Mouse (Mus musculus): ENCODE data around the gene Camkk2.

Camkk2 gene

GRCm38 (mm10) chr5:122780791-122781432, 1.7 kb upstream of the Camkk2 start:
- DNase-seq = peak; percentile 51

DNA sequence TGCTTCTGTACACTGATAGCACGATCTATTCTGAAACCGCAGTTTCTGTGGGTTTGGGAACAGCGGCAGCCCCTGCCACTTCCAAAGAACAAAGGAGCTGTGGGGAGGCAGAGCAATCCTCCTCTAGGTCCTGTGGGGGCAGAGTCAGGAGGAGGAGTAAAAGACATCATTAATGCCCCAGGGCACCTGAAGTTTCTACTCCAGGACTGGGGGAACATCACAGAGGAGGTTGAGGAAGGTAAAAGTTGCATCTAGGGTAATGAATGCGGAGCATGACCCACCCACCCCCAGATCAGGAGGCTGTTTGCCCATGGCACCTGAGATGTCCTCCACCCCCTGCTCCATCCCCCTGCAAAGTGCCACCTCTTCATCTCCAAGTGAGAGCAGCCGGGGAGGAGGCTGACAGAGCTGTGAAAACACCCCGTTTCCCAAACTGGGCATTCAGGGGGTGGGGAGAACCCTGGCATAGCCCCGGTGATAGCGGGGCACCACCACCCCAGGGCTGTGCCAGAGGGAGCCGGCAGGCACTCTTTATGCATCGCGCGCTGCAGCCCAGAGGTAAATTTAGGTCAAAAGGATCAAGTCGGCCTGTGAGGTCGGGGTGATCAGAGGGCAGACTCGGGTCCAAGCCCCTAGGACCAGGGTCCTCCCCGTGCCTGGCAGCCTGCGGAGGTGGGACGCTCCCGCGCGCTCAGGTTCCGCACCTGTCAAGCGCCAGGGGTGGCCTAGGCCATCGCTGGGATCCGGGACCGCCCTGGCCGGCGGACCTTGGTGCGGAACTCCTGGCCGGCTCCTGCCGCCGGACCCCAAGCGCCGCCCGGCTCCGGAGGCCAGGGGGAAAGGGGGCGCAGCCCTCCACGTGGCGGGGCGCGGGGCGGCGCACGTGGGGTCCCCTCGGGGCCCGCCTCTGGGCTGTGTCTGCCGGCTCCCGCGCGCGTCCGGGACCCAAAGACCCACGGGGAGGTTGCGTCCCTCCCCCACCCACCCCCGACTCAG, 680 bp downstream of the Camkk2 start:
- peak; percentile 72 for DNase-seq

DNA sequence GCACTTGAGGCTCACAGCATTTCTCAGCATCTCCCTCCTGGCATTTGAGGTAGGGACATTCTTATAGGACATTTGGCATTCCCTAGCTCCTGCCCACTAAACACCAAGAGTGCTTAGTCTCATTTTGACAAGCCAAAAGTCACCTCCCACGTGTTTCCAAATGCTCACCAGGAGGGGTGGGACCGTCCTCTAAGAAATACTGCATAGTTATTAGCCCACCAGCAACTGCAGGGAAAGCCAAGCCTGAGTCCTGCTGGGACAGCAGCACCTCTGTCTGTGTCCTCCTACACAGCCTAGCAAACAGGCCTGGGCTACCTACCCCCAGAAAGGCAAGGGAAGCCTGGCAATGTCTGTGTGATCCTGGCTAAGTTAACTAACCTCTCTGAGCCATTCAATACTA, 1.9 kb downstream of the Camkk2 start:
- peak; percentile 55 for DNase-seq

DNA sequence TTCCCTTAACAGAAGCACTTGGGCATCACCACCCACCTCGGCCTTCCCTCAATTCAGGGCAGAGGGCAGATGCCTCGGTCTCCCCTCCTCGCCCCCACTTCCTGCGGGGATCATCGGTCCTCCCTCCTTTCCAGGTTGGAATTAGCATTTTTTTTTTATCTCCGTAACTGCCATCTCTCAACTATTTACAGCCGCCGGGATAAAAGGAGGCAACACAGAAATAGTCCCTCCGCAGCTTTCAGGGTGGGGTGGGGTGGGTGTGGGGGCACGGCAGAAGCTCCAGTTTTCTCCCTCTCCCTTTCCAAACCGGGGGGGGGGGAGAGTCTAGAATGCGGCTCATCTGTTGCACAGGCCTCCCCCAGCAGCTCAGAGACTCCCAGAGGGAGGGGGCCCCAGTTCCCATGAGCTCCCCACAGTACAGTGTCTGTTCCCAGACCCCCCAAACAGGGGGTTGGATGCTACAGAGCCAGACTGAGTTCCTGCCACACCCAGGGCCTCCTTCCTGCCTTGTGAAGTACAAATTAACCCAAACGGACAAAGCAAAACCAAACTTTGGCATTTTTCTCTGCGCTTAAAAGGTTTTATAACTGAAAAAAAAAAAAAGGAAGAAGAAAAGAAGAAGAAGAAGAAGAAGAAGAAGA, 3.4 kb downstream of the Camkk2 start:
- DNase-seq = peak; percentile 51

DNA sequence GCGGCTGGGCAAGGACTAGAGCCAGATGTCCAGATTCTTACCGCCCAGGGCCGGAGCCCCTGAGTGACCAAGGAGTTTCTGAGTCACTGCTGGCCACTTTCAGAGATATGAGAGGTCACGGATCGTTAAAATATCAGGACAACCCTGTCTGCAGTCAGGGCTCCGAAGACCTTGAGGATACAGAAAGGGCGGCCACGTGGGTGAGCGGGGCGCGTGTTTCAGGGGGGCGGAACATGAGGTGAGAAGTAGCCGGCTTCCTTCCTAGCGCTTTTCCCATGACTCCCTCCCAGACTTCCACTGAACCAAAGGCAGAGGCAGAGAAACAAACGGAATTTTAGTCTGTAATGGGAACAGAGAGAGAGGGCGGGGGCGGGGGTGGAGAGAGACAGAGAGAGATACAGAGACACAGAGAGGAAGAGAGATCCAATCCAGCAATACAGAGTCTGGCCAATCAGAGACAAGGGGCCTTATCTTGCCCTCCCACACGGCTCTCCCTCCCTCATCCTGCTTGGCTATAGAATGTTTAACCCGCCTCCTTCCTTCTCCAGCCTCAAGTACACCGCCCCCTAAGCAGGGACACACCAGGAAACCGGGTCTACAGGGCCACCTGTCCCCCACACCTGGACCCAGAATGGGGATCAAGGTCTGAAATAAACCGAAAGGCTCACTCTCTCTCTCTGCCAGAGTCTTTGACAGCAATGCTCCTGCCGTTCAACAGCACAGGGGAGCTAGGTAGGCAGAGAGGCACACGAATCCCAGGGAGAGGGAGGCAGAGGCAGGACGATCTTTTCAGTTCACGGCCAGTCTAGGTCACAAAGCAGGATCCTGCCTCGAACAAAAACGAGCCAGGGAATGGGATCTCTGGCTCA, 4.2 kb downstream of the Camkk2 start:
- peak; percentile 69 for DNase-seq

DNA sequence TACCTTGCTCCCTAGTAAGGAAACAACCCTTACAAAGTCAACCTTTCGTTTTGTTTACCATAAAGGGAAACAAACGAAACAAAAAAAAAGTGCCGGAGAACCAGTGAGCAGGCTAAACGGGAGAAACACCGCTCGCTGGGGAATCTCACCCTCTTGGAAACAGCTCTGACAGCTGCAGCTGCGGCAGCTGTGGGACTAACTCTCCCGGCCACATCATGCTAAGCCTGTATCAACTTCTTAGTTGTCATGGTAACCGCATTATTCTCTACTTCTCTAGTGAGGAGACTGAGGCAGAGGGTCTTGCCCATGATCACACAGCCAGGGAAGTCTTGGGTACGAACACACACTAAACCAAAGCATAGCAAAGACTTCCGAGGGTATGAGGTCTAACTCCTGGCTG, 5.5 kb downstream of the Camkk2 start:
- no peak for DNase-seq

DNA sequence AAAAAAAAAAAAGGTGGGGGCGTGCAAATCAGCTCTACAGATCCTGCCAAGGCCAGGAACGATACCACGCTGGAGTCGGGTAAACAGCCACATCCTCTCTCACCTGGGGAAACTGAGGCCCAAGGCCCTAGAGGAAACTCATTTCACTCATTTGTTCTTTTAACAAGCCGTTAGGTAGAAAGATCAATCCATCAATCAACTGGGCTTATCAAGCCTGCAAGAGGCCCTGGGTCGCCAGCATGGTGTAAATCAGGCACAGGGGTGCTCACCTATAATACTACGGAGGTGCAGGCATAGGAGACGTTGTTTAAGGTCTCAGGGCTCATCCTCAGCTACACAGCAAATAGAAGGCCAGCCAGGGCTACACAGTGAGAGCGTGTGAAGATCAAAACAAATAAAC, 7.8 kb downstream of the Camkk2 start:
- peak; percentile 63 for DNase-seq

DNA sequence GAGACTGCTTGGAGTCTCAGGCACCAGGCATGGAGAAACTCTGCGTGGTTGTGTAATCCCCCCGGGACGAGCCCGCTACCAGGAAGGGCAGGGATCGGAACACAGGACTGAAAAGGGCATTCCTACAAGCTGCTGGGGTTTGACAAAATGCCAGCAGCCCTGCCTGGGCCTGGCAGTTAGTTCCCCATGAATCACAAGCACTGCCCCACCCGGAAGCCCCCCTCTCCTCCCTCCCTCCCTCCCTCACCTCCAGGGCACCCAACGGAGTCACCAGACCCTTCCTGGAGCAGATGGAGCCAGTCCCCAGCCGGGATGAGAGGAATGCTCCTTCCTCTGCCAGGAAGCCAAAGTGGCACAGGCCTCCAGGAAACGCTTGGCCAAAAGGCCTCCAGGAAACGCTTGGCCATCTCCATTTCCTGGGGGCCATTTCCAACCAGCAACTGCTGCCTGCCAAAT, 8.4 kb downstream of the Camkk2 start:
- peak; percentile 96 for DNase-seq

GRCm38 (mm10) chr5:122770304-122770703, 8.9 kb downstream of the Camkk2 start:
- peak; percentile 74 for DNase-seq

- peak; percentile 65 for DNase-seq
Observed at GRCm38 (mm10) chr5:122769101-122769568, 10.1 kb downstream of the Camkk2 start.

GRCm38 (mm10) chr5:122767283-122767682, 11.9 kb downstream of the Camkk2 start:
- DNase-seq = peak; percentile 54

DNA sequence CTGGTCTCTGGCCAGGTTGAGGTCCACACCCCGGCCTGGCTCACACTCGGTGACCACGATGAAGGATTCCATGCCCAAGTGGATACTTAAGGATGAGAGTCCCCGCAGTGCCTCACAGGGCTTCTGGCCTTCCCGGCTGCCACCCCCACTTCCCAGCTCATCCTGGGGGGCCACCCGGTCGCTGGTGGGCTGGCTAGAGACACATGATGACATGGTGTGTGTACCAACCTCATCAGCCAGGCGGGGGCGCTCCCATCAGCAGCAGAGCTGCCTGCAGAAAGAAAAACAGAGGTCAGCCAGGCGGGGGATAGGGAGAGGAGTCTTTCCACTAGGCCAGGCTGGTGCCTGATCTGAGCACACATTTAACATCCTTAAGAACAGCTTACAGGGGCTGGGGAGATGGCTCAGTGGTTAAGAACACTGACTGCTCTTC, 15.2 kb downstream of the Camkk2 start:
- DNase-seq = peak; percentile 82

DNA sequence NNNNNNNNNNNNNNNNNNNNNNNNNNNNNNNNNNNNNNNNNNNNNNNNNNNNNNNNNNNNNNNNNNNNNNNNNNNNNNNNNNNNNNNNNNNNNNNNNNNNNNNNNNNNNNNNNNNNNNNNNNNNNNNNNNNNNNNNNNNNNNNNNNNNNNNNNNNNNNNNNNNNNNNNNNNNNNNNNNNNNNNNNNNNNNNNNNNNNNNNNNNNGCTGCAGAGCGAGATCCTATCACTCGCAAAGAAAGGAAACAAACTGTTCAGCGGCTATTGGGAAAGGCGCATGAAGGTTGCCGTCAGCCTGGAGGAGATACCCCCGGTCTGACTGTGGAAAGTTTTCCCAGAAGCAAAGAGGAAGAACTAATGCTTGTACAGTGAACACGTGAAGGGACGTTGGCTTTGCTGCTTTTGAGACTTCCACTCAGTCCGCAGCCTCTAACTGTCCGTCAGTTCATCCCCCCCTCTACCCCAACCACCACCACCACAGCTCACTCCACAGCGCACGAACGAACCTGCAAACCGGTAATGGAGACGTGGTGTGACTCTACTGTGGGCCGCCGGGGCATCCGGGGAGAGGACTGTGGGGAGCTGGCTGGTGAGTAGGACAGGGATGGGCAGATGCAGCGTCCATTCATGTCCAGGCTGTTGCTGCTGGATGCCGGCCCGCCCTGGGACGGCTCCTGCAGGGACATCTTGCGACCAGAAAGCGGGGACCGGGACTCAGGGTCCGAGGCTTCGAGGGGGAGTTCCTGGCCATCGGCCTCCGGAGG, 15.8 kb downstream of the Camkk2 start:
- DNase-seq = no peak

DNA sequence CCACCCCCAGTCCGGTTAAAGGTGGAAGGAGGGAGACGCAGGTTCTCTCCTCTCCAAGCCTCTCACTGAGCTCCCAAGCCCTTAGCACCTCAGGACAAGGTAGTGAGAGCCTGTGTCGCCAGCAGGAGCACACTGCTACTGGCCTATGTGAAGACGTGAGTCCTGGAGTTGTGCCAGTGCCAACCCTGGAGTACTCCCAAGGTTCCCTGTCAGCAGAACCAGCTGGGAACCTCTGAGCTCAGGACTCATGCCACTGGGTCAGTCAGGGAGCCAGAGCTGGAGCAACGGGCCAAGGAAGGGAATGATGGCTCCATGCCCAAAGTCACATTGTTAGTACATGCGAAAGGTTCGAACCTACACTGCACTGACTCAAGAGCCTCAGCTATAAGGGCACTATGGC, 22.5 kb downstream of the Camkk2 start:
- peak; percentile 87 for DNase-seq

DNA sequence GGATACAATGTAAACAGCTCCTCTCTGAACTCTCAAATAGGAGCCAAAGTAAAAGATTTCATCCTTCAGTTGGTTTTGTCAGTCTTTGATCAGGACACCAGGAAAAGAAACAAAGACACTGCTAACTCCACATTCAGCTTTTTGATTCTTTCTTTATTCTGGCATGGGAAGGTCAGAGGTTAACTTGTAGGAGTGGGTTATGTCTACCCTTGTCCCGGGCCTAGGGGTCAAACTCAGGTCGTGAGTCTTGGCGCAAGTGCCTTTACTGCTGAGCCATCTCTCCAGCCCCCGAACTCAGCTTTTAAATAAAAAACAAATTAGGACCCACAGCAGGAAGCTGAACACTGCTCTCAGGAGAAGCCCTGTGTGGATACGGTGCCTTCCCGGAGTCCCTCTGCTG, 23.1 kb downstream of the Camkk2 start:
- DNase-seq = no peak

DNA sequence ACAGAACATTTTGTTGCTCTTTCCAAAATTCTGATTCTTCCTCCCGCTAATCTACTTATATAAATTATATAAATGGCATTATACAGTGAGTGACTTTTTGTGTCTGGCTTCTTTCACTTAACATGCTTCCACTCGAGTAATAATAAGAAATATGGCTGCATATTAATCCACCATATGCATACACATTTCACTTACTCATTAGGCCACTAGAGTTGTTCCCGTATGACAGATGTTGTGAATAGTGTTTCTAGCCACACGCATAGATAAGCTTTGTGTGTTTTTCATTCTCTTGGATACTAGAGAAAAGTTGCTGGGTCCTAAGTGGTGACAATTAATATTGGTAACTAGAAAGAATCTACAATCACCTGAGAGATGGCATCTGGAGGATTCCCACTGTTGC, 23.6 kb downstream of the Camkk2 start:
- DNase-seq = no peak

DNA sequence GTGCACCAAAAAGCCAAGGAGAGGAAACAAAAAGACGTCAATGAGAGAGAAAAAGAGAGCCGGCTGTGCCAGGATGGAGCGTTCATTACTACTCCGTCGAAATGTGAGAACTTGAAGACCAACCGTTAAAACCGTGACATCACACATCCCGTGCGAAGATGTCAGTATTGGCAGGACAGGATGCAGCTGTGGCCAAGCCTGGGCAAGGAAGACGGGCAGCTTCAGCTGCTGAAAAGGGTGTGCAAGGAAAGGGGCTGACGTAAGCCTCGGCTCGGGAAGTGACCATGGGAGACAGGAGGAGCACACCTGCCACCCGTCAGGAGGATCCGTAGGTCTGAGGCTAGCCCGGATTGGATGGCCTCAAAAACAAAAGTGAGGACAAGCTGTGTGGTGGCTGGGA, 24.7 kb downstream of the Camkk2 start:
- DNase-seq = no peak

DNA sequence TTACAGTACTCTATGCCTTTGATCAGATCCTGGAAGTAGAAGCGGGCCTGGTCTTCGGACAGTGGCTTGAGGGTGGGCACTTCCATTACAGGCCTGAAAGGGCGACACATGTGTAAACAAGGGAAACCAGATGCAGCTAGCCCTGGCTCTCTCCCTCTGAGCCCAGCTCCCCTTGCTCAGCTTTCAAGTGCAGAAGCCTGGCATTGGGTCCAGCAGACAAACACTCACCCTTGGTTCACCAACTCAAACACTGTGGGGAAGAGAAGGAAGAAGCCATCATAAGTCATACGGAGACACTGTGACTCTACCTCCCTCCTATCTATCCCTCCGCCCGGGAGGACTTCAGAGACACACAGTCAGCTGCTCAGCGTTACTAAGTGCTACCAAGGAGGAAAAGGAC, 31.3 kb downstream of the Camkk2 start:
- DNase-seq = no peak

DNA sequence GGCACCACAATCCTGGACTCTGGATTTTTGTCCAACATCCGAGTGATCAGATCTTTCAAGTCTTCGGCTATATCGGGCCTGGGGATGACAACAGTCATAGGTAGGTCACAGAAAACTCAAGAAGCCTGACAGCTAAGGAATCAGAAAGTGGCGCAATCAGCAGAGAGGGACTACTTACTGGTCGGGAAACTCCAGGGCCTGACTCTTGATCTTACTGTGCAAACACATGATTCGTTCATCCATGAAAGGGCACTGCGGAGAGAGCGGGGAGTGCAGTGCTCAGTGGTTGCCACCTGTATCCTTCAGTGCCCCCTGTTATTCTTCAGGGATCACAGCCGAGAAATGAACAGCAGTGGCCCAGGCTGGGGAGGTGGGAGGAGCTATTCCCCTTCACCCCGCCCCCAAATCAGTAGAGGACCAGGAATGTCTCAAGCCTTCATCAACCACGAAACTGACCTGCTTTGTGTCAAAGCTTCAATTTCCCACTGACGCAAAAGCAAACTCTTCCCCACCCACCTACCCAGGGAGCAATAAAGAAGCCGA, 35.3 kb downstream of the Camkk2 start:
- DNase-seq = no peak

- no peak for DNase-seq
Observed at GRCm38 (mm10) chr5:122736761-122737160, 42.4 kb downstream of the Camkk2 start.

GRCm38 (mm10) chr5:122735853-122736252, 43.4 kb downstream of the Camkk2 start:
- DNase-seq = no peak

Measured in cerebellum, adult 9-11 months (tissue).